Mouse (Mus musculus): ENCODE data around the gene Gm11555. TPM values are rescaled to one million over a fixed set of nuclear protein-coding genes. Genes with fewer than 3 reads are reported as not detected.
"Not testable (repeated sequence)": the region's sequence is repeated elsewhere in the genome, so short reads cannot be mapped to it uniquely, and the experiment has no call there.

Gm11555 gene
- not detected for total RNA-seq (2021)

- no peak for DNase-seq
- intact Hi-C loops (cut with DNase I), result no loop called here
These were observed at the start of gene Gm11555 for GRCm38 (mm10) chr11:99650136-99650535. Gene Gm11555, minus strand, starts transcription at chr11:99650236.

GRCm38 (mm10) chr11:99690463-99690862 is 40.4 kb upstream of the Gm11555 start, which contains the start of gene Gm14190:
Gene Gm14190, minus strand, starts transcription at chr11:99690740.
- intact Hi-C loops (cut with DNase I), result no loop called here
- no peak for DNase-seq

GRCm38 (mm10) chr11:99685235-99685634 is 35.2 kb upstream of the Gm11555 start:
- intact Hi-C loops (cut with DNase I), result loop anchor here (1.0 kb wide), 1 partner anchor 39 kb away; no protein-coding TSS in a partner anchor

GRCm38 (mm10) chr11:99683481-99683880 is 33.4 kb upstream of the Gm11555 start:
- intact Hi-C loops (cut with DNase I), result no loop called here

More at GRCm38 (mm10) chr11:99685235-99685634, 35.2 kb upstream of the Gm11555 start:
- not testable (repeated sequence) for DNase-seq

GRCm38 (mm10) chr11:99665860-99666259 is 15.8 kb upstream of the Gm11555 start, which contains the start of gene Krtap4-6:
Gene Krtap4-6, minus strand, starts transcription at chr11:99665960.
- no peak for DNase-seq
- intact Hi-C loops (cut with DNase I), result no loop called here

More at GRCm38 (mm10) chr11:99683481-99683880, 33.4 kb upstream of the Gm11555 start:
- no peak for DNase-seq

- intact Hi-C loops (cut with DNase I), result no loop called here
These were observed 12.8 kb upstream of the Gm11555 start for GRCm38 (mm10) chr11:99662802-99663201.

GRCm38 (mm10) chr11:99659256-99659655 is 9.2 kb upstream of the Gm11555 start:
- intact Hi-C loops (cut with DNase I), result no loop called here
- no peak for DNase-seq

More at GRCm38 (mm10) chr11:99662802-99663201, 12.8 kb upstream of the Gm11555 start:
- no peak for DNase-seq

GRCm38 (mm10) chr11:99658467-99659010 is 8.5 kb upstream of the Gm11555 start, which contains the start of gene Gm11563:
Gene Gm11563, minus strand, starts transcription at chr11:99658960.
- intact Hi-C loops (cut with DNase I), result not testable (repeated sequence)

GRCm38 (mm10) chr11:99657051-99657450 is 7.0 kb upstream of the Gm11555 start:
- intact Hi-C loops (cut with DNase I), result no loop called here
- no peak for DNase-seq

More at GRCm38 (mm10) chr11:99658467-99659010, 8.5 kb upstream of the Gm11555 start, which contains the start of gene Gm11563:
- not testable (repeated sequence) for DNase-seq

GRCm38 (mm10) chr11:99646444-99646843 is 3.6 kb downstream of the Gm11555 start:
- intact Hi-C loops (cut with DNase I), result no loop called here
- DNase-seq, result no peak

- intact Hi-C loops (cut with DNase I), result no loop called here
- no peak for DNase-seq
These were observed 5.7 kb downstream of the Gm11555 start for GRCm38 (mm10) chr11:99644351-99644750.

- DNase-seq; intact Hi-C loops (cut with DNase I): not testable (repeated sequence)
These were observed 6.3 kb downstream of the Gm11555 start, which contains the start of gene Krtap4-7 for GRCm38 (mm10) chr11:99643635-99644139. Gene Krtap4-7, minus strand, starts transcription at chr11:99644089.

GRCm38 (mm10) chr11:99640926-99641325 is 9.1 kb downstream of the Gm11555 start:
- DNase-seq, result no peak

GRCm38 (mm10) chr11:99637086-99637485 is 12.9 kb downstream of the Gm11555 start:
- intact Hi-C loops (cut with DNase I), result no loop called here

More at GRCm38 (mm10) chr11:99640926-99641325, 9.1 kb downstream of the Gm11555 start:
- intact Hi-C loops (cut with DNase I), result no loop called here

GRCm38 (mm10) chr11:99634653-99635134 is 15.3 kb downstream of the Gm11555 start, which contains the start of gene Krtap4-2:
Gene Krtap4-2, minus strand, starts transcription at chr11:99635084.
- intact Hi-C loops (cut with DNase I), result no loop called here
- DNase-seq, result no peak

More at GRCm38 (mm10) chr11:99637086-99637485, 12.9 kb downstream of the Gm11555 start:
- no peak for DNase-seq

- intact Hi-C loops (cut with DNase I), result no loop called here
- no peak for DNase-seq
These were observed 16.7 kb downstream of the Gm11555 start for GRCm38 (mm10) chr11:99633293-99633692.

GRCm38 (mm10) chr11:99630890-99631289 is 19.1 kb downstream of the Gm11555 start:
- DNase-seq, result no peak
- intact Hi-C loops (cut with DNase I), result no loop called here

- intact Hi-C loops (cut with DNase I), result no loop called here
- DNase-seq, result no peak
These were observed 21.9 kb downstream of the Gm11555 start, which contains the start of gene Krtap4-1 for GRCm38 (mm10) chr11:99628138-99628537. Gene Krtap4-1, minus strand, starts transcription at chr11:99628238.

GRCm38 (mm10) chr11:99620335-99620734 is 29.7 kb downstream of the Gm11555 start, which contains the start of gene Gm11562:
Gene Gm11562, minus strand, starts transcription at chr11:99620435.
- intact Hi-C loops (cut with DNase I), result no loop called here
- DNase-seq, result no peak

- intact Hi-C loops (cut with DNase I), result no loop called here
These were observed 35.2 kb downstream of the Gm11555 start, which contains the start of gene Krtap2-4 for GRCm38 (mm10) chr11:99614796-99615363. Gene Krtap2-4, minus strand, starts transcription at chr11:99614846.

GRCm38 (mm10) chr11:99610089-99610488 is 39.9 kb downstream of the Gm11555 start, which contains the start of gene Gm11937:
Gene Gm11937, minus strand, starts transcription at chr11:99610189.
- intact Hi-C loops (cut with DNase I); DNase-seq: not testable (repeated sequence)

More at GRCm38 (mm10) chr11:99614796-99615363, 35.2 kb downstream of the Gm11555 start, which contains the start of gene Krtap2-4:
- DNase-seq, result no peak

Data from heart, postnatal 10 days (tissue).